Mouse (Mus musculus): ENCODE measurements around the gene Rab30. TPM values are rescaled to one million over a fixed set of nuclear protein-coding genes. Genes with fewer than 3 reads are reported as not detected.

The Rab30 gene
- polyA plus RNA-seq, 1 experiment from 2014 or later: 4.0 TPM

DNA sequence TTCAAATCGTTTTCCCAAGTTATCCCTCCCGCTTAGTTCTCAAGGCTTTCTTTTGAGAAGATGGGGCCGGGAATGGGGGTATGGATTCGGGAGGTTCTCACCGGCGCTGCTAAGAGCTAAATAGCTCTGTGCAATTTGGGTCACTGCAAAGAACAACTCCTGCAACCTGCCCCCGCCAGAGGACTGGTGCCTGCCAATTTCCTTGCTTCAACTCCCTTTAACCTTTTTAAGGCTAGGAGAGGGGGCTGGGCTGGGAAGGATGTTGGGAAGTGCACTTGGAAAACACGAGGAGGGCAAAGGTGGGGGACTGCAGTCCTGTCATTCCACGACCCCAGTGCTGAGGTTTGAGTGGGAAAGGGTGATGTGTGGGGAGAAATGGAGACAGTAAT is 452 bp downstream of the Rab30 start:
- Histone ChIP-seq H3K36me3 (ENCODE audit: insufficient read depth, low read length) (no peaks in the 10 kb centered on the region), H3K9ac (replicated peaks; ENCODE audit: low read depth) (peak overlapping the region; percentile 41), H3K4me2 (replicated peaks; ENCODE audit: low read depth, low read length) (peak overlapping the region; percentile 81), H3K9me3 (ENCODE audit: low read length) (no peaks in the 10 kb centered on the region), H3K27ac (ENCODE audit: low read length) (no peak overlapping the region), H3K27me3 (replicated peaks; ENCODE audit: insufficient read depth, low read length) (no peaks in the 10 kb centered on the region), H3K4me1 (ENCODE audit: insufficient read depth, low read depth, low read length) (peaks cover 3% of the 10 kb centered on the region; the same call in 1 of the 2 replicates), H3K4me3 (ENCODE audit: low read depth, low read length) (peak overlapping the region; percentile 92)
- ATAC-seq (peak; percentile 3; the same call in 1 of the 2 replicates), DNase-seq (ENCODE audit: low spot score) (peak; percentile 41)
- no peak for TF ChIP-seq CTCF (IDR thresholded peaks at IDR 0.05)
- 2% methylated on average over 9 of the region's 9 CpGs for WGBS

DNA sequence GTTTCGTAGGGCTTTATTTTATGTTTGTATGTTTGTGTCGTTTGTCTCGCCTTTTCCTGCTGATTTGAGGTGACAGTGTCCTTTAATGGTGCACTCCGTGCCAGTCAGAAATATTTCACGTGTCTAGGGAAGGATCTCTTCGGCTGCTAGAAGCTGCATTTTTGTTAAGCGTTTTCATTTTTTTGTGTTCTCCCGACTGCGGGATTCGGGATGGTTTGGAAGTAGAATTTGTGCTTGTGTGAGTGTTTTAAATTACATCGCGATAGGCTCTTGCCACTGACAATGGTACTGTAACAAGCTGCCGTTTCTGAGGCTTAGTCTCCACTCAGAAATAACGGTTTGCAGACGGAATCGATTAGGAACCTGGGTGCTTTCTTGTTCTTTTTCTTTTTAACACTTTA is 938 bp downstream of the Rab30 start:
- Histone ChIP-seq H3K9ac (replicated peaks; ENCODE audit: low read depth) (peak overlapping the region; percentile 41; the same call in 1 of the 2 replicates), H3K4me1 (ENCODE audit: insufficient read depth, low read depth, low read length) (peaks cover 3% of the 10 kb centered on the region; the same call in 1 of the 2 replicates), H3K27me3 (replicated peaks; ENCODE audit: insufficient read depth, low read length) (no peaks in the 10 kb centered on the region), H3K9me3 (ENCODE audit: low read length) (no peaks in the 10 kb centered on the region), H3K4me2 (replicated peaks; ENCODE audit: low read depth, low read length) (peak overlapping the region; percentile 81), H3K4me3 (ENCODE audit: low read depth, low read length) (peak overlapping the region; percentile 92), H3K27ac (ENCODE audit: low read length) (no peak overlapping the region), H3K36me3 (ENCODE audit: insufficient read depth, low read length) (no peaks in the 10 kb centered on the region)
- WGBS: under 1% methylated on average over 16 of the region's 16 CpGs
- TF ChIP-seq CTCF (IDR thresholded peaks at IDR 0.05) (no peak), EP300 (IDR thresholded peaks at IDR 0.05) (no peak)
- DNase-seq (ENCODE audit: low spot score) (no peak), ATAC-seq (no peak)

DNA sequence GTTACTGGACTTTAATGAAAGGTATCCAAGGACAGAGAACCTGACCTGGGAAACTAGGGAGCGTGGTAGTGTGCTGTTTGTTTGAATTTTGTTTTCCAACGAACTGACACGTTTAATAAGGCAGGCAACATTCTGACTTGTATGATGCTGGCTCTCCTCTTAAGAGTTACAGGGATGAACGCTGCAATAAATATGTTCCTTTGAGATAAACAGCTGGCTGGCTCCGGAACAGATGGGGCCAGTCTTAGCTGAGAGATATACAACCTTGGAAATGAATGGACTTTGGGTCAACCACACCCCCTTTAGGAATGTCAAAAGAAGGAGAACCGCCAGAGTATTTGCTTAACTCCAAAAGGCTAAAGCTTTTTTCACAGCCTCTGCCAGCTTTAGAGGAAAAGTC is 1.4 kb downstream of the Rab30 start:
- Histone ChIP-seq H3K4me3 (ENCODE audit: low read depth, low read length) (peak overlapping the region; percentile 92), H3K9ac (replicated peaks; ENCODE audit: low read depth) (0 out of 2 replicates have a peak overlapping the region, but pooled peaks have one; percentile 41), H3K4me1 (ENCODE audit: insufficient read depth, low read depth, low read length) (peaks cover 3% of the 10 kb centered on the region; the same call in 1 of the 2 replicates), H3K4me2 (replicated peaks; ENCODE audit: low read depth, low read length) (peak overlapping the region; percentile 81), H3K27ac (ENCODE audit: low read length) (no peak overlapping the region), H3K9me3 (ENCODE audit: low read length) (no peaks in the 10 kb centered on the region), H3K27me3 (replicated peaks; ENCODE audit: insufficient read depth, low read length) (no peaks in the 10 kb centered on the region), H3K36me3 (ENCODE audit: insufficient read depth, low read length) (no peaks in the 10 kb centered on the region)
- WGBS: 1% methylated on average over 6 of the region's 6 CpGs
- peak; percentile 68 for DNase-seq (ENCODE audit: low spot score)
- ATAC-seq: no peak
- TF ChIP-seq CTCF (IDR thresholded peaks at IDR 0.05) (no peak), EP300 (IDR thresholded peaks at IDR 0.05) (0 out of 2 replicates have a peak, but pooled peaks have one; percentile 26)

DNA sequence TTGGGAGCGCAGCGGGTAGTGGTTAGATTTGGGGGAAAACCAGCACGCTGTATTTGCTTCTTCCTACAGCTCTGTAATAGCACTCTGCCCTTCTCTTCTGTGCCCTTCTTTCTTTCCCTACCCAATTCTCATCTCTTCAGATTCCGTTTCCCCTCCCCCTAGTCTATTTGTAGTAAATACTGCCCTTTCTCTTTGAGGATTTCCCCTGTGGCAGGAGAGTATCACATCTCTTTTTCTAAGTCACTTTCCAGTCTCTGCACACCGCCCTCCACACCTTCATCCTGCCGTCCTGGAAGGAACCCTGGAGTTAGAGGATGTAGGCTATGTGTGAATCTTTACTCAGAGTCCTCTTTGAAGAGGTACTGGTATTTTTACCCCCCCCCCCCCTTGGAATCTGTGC is 1.9 kb downstream of the Rab30 start:
- peaks cover 3% of the 10 kb centered on the region; the same call in 1 of the 2 replicates for H3K4me1 ChIP-seq (ENCODE audit: insufficient read depth, low read depth, low read length)
- DNase-seq (ENCODE audit: low spot score) (peak; percentile 5), ATAC-seq (no peak)
- no peaks in the 10 kb centered on the region for H3K36me3 ChIP-seq (ENCODE audit: insufficient read depth, low read length)
- no peak overlapping the region for H3K9ac ChIP-seq (replicated peaks; ENCODE audit: low read depth)
- peak overlapping the region; percentile 81 for H3K4me2 ChIP-seq (replicated peaks; ENCODE audit: low read depth, low read length)
- WGBS: 21% methylated on average over 6 of the region's 6 CpGs
- TF ChIP-seq CTCF (IDR thresholded peaks at IDR 0.05): no peak
- no peaks in the 10 kb centered on the region for H3K27me3 ChIP-seq (replicated peaks; ENCODE audit: insufficient read depth, low read length)
- no peak overlapping the region for H3K27ac ChIP-seq (ENCODE audit: low read length)
- no peaks in the 10 kb centered on the region for H3K9me3 ChIP-seq (ENCODE audit: low read length)
- H3K4me3 ChIP-seq (ENCODE audit: low read depth, low read length): no peak overlapping the region

DNA sequence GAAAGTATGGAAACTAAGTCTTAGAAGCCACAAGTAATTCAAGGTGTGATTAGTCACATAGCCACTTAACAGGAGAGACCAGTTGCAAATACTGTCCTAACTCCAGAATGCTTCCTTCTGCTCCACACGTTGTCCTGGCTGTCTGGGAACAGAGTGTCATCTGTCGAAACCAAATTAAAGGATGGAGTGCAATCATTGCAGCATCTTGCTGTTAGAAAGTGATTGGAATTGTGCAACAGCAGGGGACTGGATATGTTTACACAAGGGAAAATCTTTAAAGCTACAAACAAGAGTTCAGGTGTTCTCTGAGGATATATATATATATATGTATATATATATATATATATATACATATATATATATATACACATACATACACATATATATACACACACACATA is 9.0 kb downstream of the Rab30 start:
- no peak for DNase-seq (ENCODE audit: low spot score)
- H3K27ac ChIP-seq (ENCODE audit: low read length): no peak overlapping the region

DNA sequence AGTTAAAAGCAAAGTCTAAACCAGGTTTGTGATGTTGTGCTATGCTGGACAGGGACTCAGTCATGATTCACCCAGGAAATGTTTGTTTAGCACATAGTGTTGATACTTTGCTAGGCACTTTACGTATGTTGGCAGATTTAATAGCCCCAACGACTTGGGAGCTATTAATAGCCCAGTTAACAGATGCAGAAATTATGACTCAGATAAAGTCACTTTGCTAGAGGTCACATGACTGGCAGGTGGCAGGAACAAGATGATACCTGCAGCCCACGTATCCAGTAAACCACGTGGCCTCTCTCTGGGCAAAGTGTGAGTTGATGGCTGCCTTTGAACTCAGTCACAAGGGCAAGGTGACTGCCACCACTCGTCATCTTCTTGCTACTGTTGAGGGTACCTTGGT is 16.7 kb downstream of the Rab30 start:
- WGBS: 53% methylated on average over 5 of the region's 5 CpGs
- H3K4me1 ChIP-seq (ENCODE audit: insufficient read depth, low read depth, low read length): no peaks in the 10 kb centered on the region
- no peaks in the 10 kb centered on the region for H3K36me3 ChIP-seq (ENCODE audit: insufficient read depth, low read length)
- H3K27ac ChIP-seq (ENCODE audit: low read length): no peak overlapping the region
- no peaks in the 10 kb centered on the region for H3K9me3 ChIP-seq (ENCODE audit: low read length)
- no peaks in the 10 kb centered on the region for H3K27me3 ChIP-seq (replicated peaks; ENCODE audit: insufficient read depth, low read length)
- ATAC-seq (no peak), DNase-seq (ENCODE audit: low spot score) (no peak)
- TF ChIP-seq EP300 (IDR thresholded peaks at IDR 0.05) (no peak), CTCF (IDR thresholded peaks at IDR 0.05) (no peak)
- no peak overlapping the region for H3K9ac ChIP-seq (replicated peaks; ENCODE audit: low read depth)
- no peak overlapping the region for H3K4me3 ChIP-seq (ENCODE audit: low read depth, low read length)
- no peak overlapping the region for H3K4me2 ChIP-seq (replicated peaks; ENCODE audit: low read depth, low read length)

More for the DNA sequence above, 9.0 kb downstream of the Rab30 start:
- Histone ChIP-seq H3K4me2 (replicated peaks; ENCODE audit: low read depth, low read length) (no peak overlapping the region), H3K27me3 (replicated peaks; ENCODE audit: insufficient read depth, low read length) (no peaks in the 10 kb centered on the region), H3K9ac (replicated peaks; ENCODE audit: low read depth) (no peak overlapping the region), H3K36me3 (ENCODE audit: insufficient read depth, low read length) (no peaks in the 10 kb centered on the region), H3K9me3 (ENCODE audit: low read length) (no peaks in the 10 kb centered on the region), H3K4me1 (ENCODE audit: insufficient read depth, low read depth, low read length) (no peaks in the 10 kb centered on the region), H3K4me3 (ENCODE audit: low read depth, low read length) (no peak overlapping the region)
- no peak for ATAC-seq
- no peak for TF ChIP-seq EP300 (IDR thresholded peaks at IDR 0.05)
- no peak for TF ChIP-seq CTCF (IDR thresholded peaks at IDR 0.05)
- WGBS: 59% methylated on average over 2 of the region's 2 CpGs

DNA sequence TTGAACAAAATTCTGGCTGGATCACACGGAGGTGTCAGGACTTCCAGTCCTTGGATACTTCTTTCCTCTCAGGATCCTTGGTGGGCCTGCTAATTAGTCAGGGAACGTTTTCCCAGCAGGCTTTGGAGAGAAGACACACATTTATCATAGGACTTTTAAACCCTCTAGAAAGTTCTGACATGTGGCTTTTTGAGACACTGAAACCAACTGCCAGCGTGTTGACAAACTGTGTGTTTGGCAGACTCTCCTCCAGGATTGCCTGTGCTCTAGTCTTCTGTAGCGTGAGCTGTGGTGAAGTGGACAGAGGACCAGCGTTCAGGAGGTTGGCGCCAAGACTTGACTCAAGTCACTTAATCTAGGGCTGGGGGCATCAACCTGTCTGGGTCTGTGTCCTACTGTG is 19.2 kb downstream of the Rab30 start:
- no peak for TF ChIP-seq CTCF (IDR thresholded peaks at IDR 0.05)
- no peak for TF ChIP-seq EP300 (IDR thresholded peaks at IDR 0.05)
- Histone ChIP-seq H3K27me3 (replicated peaks; ENCODE audit: insufficient read depth, low read length) (no peaks in the 10 kb centered on the region), H3K4me3 (ENCODE audit: low read depth, low read length) (no peak overlapping the region), H3K4me2 (replicated peaks; ENCODE audit: low read depth, low read length) (no peak overlapping the region), H3K9me3 (ENCODE audit: low read length) (no peaks in the 10 kb centered on the region), H3K9ac (replicated peaks; ENCODE audit: low read depth) (no peak overlapping the region), H3K27ac (ENCODE audit: low read length) (no peak overlapping the region), H3K36me3 (ENCODE audit: insufficient read depth, low read length) (no peaks in the 10 kb centered on the region), H3K4me1 (ENCODE audit: insufficient read depth, low read depth, low read length) (no peaks in the 10 kb centered on the region)
- DNase-seq (ENCODE audit: low spot score): no peak
- ATAC-seq: no peak
- 78% methylated on average over 6 of the region's 6 CpGs for WGBS

All from lung, postnatal 0 days (tissue).